Mouse (Mus musculus): ENCODE results near the gene Krtcap2. TPM values are rescaled to one million over a fixed set of nuclear protein-coding genes. Genes with fewer than 3 reads are reported as not detected.
A peak's percentile ranks its signal among the peaks of the same experiment; 100 is the strongest.

The Krtcap2 gene
- total RNA-seq, 2 experiments from 2014 or later: 62.9 to 79.7 TPM

DNA sequence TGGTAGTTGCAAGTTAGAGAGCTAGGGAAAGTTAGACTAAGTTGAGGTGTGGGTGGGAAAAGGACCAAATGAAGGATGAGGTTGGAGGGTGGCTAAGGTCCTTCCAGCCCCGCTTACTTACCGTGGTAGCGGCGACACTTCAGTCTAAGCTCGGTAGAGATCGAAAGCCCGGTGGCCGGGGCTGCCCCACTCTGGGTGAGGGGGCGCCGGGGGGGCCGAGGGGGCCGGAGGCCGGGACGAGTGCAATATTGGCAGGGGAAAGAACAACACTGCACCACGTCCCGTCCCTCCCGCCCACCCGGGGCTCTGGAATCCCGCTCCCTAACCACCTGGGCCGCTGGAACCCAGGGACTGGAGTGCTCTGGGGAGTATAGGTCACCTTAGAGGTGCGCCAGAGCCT, 18.9 kb upstream of the Krtcap2 start, which contains the start of gene Mtx1:
TSS of gene Mtx1 (minus strand) at position 189 of the 400 bp plus-strand sequence.
- intact Hi-C loops (cut with DNase I): no loop called here
- H3K27ac ChIP-seq: peak within 1 kb of the TSS; percentile 83
- TF ChIP-seq CTCF (IDR thresholded peaks at IDR 0.05): no peak
- H3K4me3 ChIP-seq: peak within 1 kb of the TSS; percentile 80
- DNase-seq: no peak

GRCm38 (mm10) chr3:89227307-89228179, 18.2 kb upstream of the Krtcap2 start:
- TF ChIP-seq CTCF (IDR thresholded peaks at IDR 0.05): no peak
- Histone ChIP-seq H3K27ac (peak overlapping the region; percentile 83), H3K4me3 (peak overlapping the region; percentile 80)
- intact Hi-C loops (cut with DNase I): no loop called here
- DNase-seq: peak; percentile 79

DNA sequence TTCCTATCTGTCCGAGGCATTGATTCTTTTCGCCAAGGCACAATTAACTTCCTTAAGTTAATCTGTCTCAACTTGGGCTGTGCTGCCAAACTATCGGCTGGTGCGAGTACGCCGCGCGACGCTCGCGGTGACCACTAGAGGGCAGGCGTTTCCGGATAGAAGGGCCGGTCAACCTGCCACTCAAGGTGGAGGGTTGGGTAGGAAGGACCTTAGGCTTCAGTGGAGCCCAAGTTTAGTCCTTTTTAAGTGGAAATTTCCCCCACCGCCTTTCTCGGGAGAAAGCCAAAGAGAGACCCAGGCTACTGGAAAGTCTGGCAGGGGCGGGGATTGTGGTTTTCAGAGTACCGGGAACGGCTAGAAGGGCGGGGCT, 17.6 kb upstream of the Krtcap2 start:
- DNase-seq: peak; percentile 90
- H3K4me3 ChIP-seq: peak overlapping the region; percentile 80
- peak overlapping the region; percentile 83 for H3K27ac ChIP-seq
- intact Hi-C loops (cut with DNase I): no loop called here
- peak; percentile 98 for TF ChIP-seq CTCF (IDR thresholded peaks at IDR 0.05)

- TF ChIP-seq CTCF (IDR thresholded peaks at IDR 0.05): no peak
- DNase-seq: no peak
- H3K4me3 ChIP-seq: peak within 1 kb of the TSS; percentile 80
- H3K27ac ChIP-seq: peak within 1 kb of the TSS; percentile 83
- intact Hi-C loops (cut with DNase I): no loop called here
Observed at GRCm38 (mm10) chr3:89228836-89229235, 16.9 kb upstream of the Krtcap2 start, which contains the start of gene Muc1. TSS of gene Muc1 (plus strand) at chr3:89229057.

DNA sequence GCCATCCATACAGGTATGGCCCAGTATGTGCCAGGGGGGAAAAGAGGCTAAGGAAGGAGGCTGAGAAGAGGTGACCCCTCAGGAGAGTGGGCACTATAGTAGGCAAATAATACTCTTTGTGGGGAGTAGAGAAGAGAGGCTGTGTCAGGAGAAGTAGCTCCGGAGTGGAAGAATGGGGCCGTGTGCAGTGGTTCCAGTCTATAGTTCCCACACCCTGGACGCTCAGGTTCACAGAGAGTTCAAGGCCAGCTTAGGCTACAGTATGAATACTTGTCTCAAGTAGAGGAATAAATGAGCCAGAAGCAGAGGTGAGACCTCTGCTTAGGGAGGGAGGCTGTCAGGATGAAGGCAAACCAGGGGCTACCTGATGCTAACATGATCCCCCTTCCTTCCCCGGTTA, 16.5 kb upstream of the Krtcap2 start:
- Histone ChIP-seq H3K27ac (no peak overlapping the region), H3K4me3 (no peak overlapping the region)
- intact Hi-C loops (cut with DNase I): no loop called here
- no peak for DNase-seq
- no peak for TF ChIP-seq CTCF (IDR thresholded peaks at IDR 0.05)

- DNase-seq: no peak
- no peak for TF ChIP-seq CTCF (IDR thresholded peaks at IDR 0.05)
- Histone ChIP-seq H3K4me3 (no peak overlapping the region), H3K27ac (no peak overlapping the region)
- intact Hi-C loops (cut with DNase I): no loop called here
Observed at GRCm38 (mm10) chr3:89230561-89230960, 15.2 kb upstream of the Krtcap2 start.

DNA sequence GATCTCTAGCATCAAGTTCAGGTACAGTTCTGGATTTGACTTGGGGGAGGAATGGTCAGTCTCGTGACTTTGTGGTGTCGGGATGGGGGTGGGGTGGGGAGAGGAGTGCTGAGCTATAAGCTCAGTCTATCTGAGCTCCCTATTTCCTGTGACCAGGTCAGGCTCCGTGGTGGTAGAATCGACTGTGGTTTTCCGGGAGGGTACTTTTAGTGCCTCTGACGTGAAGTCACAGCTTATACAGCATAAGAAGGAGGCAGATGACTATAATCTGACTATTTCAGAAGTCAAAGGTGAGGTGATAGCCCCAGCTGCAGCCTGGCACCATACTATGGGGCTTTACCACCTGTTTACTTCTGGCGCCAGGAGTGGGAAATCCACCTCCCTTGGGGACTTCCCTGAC, 14.4 kb upstream of the Krtcap2 start:
- no peak for TF ChIP-seq CTCF (IDR thresholded peaks at IDR 0.05)
- intact Hi-C loops (cut with DNase I): no loop called here
- Histone ChIP-seq H3K27ac (no peak overlapping the region), H3K4me3 (no peak overlapping the region)
- DNase-seq: no peak

DNA sequence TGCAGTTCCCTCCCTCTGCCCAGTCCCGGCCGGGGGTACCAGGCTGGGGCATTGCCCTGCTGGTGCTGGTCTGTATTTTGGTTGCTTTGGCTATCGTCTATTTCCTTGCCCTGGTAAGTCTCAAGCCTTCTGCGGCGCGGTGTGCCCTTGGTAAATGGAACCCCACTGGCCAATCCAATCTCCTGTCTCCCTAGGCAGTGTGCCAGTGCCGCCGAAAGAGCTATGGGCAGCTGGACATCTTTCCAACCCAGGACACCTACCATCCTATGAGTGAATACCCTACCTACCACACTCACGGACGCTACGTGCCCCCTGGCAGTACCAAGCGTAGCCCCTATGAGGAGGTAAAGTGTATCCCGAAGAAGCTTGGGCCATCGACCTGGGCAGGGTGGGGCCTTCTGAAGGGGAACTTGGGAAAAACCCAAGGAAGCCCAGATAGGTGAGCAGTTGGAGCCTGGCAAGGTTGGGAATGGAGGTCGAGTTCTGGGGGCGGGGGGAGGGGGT, 13.9 kb upstream of the Krtcap2 start:
- no peak for TF ChIP-seq CTCF (IDR thresholded peaks at IDR 0.05)
- intact Hi-C loops (cut with DNase I): no loop called here
- no peak overlapping the region for H3K4me3 ChIP-seq
- DNase-seq: no peak
- no peak overlapping the region for H3K27ac ChIP-seq

DNA sequence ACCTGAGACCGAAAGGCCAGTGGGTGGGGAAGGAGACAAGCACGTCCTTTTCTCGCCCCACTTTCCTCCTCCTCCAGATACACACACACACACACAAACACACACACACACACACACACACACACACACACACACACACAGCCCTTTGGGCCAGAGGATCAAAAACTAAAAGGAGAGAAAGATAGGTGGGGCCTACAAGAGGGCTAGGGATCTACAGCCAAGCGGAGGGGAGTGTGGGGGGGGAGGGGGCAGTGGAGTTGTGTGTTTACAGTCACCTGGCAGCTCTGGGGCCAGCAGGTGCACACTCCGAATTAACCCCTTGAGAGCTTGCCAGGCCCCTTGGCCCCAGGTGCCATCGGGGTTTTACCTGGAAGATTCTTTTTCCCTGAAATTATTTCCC, 13.2 kb upstream of the Krtcap2 start:
- no peak for DNase-seq
- Histone ChIP-seq H3K4me3 (no peak overlapping the region), H3K27ac (no peak overlapping the region)
- intact Hi-C loops (cut with DNase I): no loop called here
- no peak for TF ChIP-seq CTCF (IDR thresholded peaks at IDR 0.05)

- intact Hi-C loops (cut with DNase I): no loop called here
- H3K4me3 ChIP-seq: no peak overlapping the region
- no peak overlapping the region for H3K27ac ChIP-seq
- TF ChIP-seq CTCF (IDR thresholded peaks at IDR 0.05): no peak
- no peak for DNase-seq
Observed at GRCm38 (mm10) chr3:89233562-89234110, 12.1 kb upstream of the Krtcap2 start.

- Histone ChIP-seq H3K27ac (no peak overlapping the region), H3K4me3 (no peak overlapping the region)
- DNase-seq: no peak
- TF ChIP-seq CTCF (IDR thresholded peaks at IDR 0.05): no peak
- intact Hi-C loops (cut with DNase I): no loop called here
Observed at GRCm38 (mm10) chr3:89236516-89236915, 9.2 kb upstream of the Krtcap2 start.

DNA sequence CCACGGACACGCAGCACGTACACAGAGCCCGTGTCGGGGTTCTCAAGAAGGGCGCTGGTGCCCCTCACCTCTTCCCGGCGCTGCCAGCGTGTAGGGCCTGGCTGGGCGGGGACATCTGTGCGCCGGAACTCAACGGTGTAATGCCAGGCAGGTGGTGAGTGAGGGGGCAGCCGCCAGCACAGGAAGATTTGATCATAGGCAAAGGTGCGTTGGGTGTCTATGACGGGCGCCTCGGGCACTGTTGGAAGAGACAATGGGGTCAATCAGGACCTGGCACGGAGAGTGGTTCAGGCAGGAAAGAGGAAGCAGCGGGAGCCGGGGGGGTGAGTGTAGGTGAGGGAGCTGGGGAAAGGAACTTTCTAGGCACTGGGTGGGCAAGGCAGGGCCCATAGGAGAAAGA, 8.1 kb upstream of the Krtcap2 start:
- TF ChIP-seq CTCF (IDR thresholded peaks at IDR 0.05): no peak
- intact Hi-C loops (cut with DNase I): no loop called here
- no peak overlapping the region for H3K4me3 ChIP-seq
- H3K27ac ChIP-seq: no peak overlapping the region
- DNase-seq: no peak

DNA sequence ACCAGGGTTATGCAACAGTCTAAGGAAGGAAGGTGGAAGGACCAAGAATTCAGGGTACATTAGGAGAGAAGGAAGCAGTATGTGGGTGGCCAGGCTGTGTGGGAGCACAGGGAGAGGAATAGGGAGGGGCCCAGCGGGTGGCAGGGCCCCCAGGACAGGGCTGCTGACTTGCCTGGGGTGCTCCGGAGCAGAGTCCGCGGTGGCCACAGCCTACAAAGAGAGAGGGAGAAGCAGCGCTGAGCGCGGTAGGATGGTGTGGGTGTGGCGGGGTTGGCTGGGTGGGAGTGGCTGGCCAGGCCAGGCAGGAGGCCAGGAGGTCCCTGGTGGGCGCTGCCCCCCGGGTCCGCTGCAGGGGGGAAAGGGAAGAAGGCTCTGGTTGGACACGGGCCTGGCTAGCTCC, 7.3 kb upstream of the Krtcap2 start:
- H3K27ac ChIP-seq: no peak overlapping the region
- H3K4me3 ChIP-seq: no peak overlapping the region
- TF ChIP-seq CTCF (IDR thresholded peaks at IDR 0.05): no peak
- intact Hi-C loops (cut with DNase I): no loop called here
- no peak for DNase-seq
